Mouse (Mus musculus): ENCODE results near the gene Pdik1l.

Pdik1l gene

DNA sequence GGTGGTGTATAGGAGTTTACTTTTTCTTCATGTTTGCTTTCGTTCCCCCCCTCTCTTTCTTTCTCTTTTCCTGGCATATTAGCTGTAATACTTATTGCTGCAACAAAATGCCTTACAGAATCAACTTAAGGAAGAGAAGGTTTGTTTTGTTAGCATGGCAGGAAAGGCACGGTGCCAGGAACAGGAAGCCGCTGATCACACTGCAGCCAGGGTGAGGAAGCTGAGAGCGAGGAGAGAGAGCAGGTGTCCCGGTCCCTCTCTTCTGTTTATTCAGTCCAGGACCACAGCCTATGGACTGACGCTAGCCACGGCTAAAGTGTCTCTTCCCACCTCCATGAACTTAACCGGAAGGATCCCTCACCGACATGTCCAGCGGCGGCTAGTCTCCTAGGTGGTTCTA lies 29.3 kb downstream of the Pdik1l start:
- DNase-seq (ENCODE audit: inconsistent ontology term), result no peak

DNA sequence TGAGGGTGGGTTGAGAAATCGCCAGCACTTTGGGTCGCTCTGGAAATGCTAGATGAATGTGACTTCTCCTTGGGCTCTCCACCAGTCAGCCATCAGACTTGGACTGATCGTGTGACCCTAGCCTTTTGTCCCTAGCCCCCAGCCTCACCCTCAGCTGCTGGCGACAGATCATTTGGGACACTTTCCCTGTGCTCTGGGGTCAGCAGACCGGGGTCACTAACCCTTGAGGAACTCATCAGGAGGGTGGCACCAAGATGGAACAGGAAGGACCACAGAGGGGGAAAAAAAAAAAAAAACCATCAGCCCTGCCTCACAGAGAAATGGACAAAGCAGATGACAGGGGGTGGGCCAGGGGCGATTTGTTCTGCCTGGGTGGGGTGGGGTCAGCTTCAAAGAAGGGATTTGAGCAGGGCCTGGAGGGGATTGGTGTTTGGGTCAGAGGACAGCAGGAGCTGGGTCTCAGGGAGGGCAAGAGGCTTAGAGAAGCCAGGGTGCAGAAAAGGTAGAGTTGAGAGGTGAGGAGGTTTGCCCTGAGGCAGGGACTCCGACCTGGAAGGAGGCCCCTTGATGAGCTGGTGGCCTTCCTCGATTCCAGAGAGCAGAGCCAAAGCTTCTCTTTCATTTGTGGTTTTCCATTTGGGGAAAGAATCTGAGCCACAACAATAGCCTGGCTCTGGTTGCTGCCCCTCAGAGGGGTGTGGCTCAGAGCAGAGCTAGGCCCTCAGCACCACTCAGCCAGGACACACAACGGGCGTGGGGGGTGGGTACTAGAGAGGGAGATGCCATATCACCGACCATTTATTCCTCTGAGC lies 30.3 kb downstream of the Pdik1l start:
- peak; percentile 40 for DNase-seq (ENCODE audit: inconsistent ontology term)

DNA sequence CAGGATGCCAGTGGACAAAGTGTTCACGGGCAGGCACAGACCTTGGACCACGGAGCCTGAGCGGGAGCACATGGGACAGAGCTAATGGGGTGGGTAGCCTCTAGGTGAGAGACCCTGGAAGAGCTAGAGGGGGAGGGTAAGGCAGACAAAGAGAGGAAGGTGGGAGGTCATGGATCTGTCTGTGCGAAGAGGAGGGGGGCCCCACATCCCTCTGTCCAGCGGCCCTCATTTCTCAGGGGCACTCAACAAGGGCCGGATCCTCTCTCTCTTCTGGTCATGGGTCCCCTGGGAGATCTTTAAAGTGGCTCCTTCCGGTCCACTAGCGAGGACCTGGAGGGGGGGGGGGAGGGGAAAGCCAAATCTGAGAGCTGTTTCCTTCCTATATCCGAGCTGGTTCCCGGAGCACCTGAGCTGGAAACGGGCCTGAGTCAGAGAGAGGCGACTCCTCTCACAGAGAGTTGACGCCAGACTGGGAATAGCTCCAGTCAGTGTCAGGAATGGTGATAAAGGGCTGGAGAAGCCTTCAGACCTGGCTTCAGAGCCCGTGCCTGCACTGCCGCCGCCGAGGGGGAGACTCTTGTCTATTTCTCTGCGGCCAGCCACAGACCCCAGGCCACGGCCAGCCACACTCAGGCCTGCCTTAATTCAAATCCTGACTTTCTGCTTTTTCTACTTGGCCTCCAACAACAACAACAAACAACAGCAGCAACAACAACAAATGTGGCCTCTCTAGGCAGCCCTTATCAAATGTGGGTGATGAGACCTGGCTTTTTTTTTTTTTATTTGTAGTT lies 31.1 kb downstream of the Pdik1l start:
- no peak for DNase-seq (ENCODE audit: inconsistent ontology term)

- no peak for DNase-seq (ENCODE audit: inconsistent ontology term)
These were observed 31.8 kb downstream of the Pdik1l start for GRCm38 (mm10) chr4:134255854-134256253.

GRCm38 (mm10) chr4:134254835-134255234 lies 32.9 kb downstream of the Pdik1l start:
- no peak for DNase-seq (ENCODE audit: inconsistent ontology term)

DNA sequence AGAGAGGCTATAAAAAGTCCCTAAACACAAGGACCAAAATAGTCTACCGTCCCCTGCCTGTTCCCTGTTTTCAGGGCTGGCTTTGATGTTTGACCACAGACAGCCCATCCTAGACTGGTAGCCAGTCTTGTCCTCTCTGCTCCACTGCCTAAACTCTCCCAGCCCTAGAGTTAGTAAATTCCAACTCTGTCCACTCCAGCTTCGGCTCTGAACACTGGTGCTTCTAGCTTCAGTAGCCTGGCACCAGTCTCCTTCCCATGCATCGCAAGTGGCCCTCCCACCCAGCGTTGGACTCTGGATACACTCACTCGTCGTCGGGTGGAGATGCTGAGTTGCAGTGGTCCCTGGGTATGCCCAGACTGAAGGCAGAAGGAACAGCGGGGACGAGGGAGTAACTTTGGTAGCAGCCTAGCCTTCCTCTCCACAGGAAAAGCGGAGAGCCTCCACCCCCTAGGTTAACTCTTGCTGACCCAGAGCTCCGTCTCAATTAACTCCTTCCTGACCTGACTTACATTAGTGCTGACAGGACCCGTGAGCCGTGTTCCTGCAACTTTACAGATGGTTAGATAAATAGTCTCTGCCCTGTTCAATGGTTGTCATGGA lies 33.9 kb downstream of the Pdik1l start, which contains the start of gene Grrp1:
TSS of gene Grrp1 (minus strand) at position 385 of the 603 bp plus-strand sequence.
- no peak for DNase-seq (ENCODE audit: inconsistent ontology term)

DNA sequence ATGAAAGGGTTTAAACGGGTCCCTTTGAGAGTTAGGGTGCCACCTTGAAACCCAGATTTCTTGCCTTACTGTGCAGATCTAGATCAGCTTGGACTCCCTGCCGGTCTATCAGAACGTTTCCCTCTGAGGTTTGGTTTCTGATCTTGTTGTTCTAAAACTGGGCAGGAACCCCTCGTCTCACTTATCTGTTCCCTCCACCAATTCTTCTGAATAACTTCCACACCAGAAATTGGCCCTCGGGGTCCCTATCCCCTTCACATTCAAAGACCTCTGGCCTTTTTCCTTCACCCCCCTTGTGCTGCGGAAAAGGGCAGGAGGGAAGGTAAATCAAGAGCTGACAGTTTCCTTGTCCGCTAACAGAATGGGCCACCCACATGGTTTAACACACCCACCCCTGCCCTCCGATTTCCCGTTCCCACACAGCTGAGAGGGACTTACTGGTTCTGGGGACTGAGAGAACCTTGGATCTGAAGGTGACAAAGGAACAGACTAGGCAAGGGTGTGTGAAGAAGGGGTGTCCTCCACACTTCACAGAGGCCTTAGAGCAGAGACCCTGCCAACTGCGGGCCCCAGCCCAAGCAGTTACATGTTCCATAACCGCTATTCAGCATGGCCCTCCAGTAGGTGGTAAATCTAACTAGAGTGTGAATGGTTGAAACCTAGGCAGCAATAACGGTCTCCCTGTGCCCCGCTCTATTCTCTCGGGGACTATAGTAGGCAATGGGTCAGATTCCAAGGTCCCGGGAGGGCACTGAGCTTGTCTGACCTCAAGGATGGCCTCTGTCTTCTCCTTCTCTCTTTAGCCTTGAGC lies 34.6 kb downstream of the Pdik1l start:
- no peak for DNase-seq (ENCODE audit: inconsistent ontology term)

- DNase-seq (ENCODE audit: inconsistent ontology term), result no peak
These were observed 35.4 kb downstream of the Pdik1l start for GRCm38 (mm10) chr4:134252131-134252910.

DNA sequence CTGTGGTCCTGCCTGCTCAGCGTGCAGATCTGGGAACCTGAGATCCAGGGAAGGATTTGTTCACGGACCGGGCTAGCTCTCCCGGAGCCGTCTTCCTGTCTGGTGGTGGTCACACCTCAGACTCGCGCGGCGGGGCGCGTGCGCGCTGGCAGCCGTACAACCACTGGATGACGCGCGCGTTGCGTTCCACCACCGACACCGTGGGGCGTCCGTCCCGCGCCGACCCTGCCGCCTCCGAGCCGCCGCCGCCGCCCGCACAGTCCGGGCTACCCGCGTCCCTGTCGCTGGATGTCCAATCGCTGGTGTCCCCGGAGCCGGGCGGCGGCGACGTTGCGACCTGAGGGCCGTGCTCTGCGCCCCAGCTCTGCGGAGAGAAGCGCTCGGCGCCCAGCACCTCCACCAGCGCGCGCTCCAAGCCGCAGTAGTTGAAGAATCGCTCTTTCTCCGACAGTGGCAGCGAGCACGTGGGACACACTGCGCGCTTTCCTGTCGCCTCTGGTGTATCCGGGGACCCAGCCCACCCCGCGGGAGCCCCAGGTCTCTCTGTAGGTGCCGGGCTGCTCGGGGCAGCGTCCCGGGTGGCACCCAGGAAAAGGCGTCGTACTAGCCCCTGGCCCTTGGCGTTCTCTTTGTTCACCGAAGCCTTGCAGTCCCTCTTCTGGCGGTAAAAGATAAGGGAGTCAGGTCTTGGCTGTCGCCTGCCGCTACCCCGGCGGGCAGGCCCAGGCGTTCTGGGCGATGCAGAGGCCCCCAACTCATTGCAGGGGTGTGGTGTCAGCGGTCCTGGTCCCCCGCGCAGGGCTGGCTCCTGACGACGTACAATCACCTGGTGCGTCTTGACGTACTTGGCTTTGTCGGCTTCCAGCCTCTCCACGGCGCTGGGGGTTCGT lies 36.2 kb downstream of the Pdik1l start:
- DNase-seq (ENCODE audit: inconsistent ontology term), result peak; percentile 59

DNA sequence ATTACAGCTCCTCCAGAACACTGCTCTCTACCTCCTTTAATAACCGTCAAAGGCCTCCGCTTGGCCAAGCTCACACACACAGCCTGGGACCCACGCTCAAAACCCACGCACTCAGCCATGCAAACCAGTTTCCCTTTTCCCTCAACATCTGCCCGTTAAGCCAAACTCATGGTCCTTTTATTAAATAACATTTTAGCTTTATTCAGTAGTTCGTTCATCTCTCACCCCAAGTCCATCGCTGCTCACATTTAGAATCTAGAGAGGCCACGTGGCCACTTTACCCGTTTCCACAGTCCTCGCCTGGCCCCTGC lies 36.8 kb downstream of the Pdik1l start:
- no peak for DNase-seq (ENCODE audit: inconsistent ontology term)

- no peak for DNase-seq (ENCODE audit: inconsistent ontology term)
These were observed 37.4 kb downstream of the Pdik1l start for GRCm38 (mm10) chr4:134250116-134250929.

DNA sequence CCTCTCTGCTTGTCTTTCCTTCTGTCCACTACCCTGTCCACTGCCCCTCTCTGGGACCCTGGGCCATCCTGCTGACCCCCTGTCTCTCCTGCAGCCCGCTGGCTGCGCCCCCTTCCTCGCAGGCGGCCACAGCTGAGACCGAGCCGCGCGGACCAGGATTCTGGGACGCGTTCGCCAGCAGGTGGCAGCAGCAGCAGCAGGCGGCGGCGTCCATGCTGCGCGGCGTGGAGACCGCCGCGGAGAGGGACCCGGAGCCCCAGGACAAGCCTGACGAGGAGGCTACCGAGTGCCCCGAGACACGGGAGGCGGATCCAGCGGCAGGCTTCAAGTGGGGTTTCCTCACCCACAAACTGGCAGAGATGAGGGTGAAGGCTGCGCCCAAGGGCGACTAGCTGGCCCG lies 38.0 kb downstream of the Pdik1l start:
- DNase-seq (ENCODE audit: inconsistent ontology term), result peak; percentile 62

GRCm38 (mm10) chr4:134246719-134247258 lies 40.9 kb downstream of the Pdik1l start, which contains the start of gene Gm30191:
Gm30191 (plus strand) TSS chr4:134246935.
- DNase-seq (ENCODE audit: inconsistent ontology term), result no peak

GRCm38 (mm10) chr4:134246256-134246655 lies 41.4 kb downstream of the Pdik1l start:
- no peak for DNase-seq (ENCODE audit: inconsistent ontology term)

DNA sequence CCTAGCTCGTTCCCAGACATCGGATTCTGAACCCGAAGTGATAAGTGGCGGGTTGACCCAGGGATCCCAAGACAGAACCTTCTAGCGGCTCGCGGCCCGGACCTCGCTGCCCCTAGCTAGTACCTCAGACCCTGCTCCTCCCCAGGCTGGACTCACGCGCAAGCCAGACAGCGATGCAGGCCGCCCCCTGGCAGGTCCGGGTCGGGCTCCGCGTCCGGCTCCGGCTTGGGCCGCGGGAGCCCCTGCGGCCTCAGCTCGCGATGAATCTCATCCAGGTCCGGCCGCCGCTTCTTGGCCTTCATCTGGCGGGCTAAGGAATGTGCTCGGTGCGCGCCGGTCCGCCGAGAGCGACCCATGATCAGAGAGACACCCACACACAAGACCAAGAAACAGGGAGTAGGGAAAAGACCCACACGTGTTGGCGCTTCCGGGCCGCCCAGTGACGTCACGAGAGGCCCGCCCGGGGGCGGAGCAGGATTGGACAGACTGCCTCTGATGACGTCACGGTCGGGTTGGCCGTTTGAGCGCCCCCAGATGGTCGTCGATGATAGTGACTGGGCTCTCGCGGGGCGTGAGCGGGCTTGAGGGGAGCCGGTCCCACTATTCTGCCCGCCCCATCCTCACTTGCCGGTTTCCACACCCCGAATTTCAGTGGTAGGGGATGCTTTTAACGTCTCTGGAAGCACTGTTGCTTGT lies 42.4 kb downstream of the Pdik1l start, which contains the start of gene Zfp593:
TSS of gene Zfp593 (minus strand) at position 445 of the 696 bp plus-strand sequence.
- peak; percentile 97 for DNase-seq (ENCODE audit: inconsistent ontology term)

DNA sequence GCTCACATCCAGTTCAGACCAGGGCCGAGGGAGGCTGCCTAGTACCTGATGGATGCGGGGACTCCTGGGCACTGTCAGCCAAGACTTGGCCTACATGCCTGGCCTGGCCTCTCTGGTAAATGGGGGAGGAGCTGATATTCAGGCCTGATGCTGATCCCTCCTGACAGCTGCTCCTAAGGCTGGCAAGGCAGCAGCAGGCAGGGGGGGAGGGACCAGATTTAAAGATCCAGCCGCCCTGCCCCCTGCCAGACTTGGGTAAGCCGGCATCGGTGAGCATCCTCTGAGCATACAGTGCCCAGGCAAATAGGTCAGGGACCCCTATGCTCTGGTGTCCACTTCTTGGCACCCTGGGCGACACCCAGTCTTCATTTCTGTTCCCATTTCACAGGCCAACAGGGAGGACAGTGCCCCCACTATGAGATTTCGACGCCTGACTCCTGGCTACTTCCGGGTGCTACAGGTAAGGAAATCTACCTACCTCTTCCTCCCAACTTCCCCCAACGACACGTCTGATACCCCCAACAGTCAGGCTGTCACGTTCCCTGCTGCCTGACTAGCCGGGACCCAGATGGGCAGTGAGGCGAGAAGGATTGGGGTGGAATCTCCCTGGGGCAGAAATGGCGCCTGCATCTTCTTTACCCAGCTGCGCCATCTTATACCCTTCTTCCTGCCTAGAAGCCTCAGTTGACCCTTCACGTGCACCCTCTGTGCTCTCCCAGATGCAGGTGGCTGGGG lies 44.0 kb downstream of the Pdik1l start, which contains the start of gene E130218I03Rik:
TSS of gene E130218I03Rik (plus strand) at position 147 of the 735 bp plus-strand sequence.
- DNase-seq (ENCODE audit: inconsistent ontology term), result peak; percentile 83

- peak; percentile 63 for DNase-seq (ENCODE audit: inconsistent ontology term)
These were observed 49.0 kb downstream of the Pdik1l start for GRCm38 (mm10) chr4:134238686-134239085.

Measured in Muller cell, postnatal 12 days (primary cell).